Mouse (Mus musculus) adrenal gland, postnatal 4 days (tissue): ENCODE measurements around the gene Abhd10. TPM values are rescaled to one million over a fixed set of nuclear protein-coding genes. Genes with fewer than 3 reads are reported as not detected.

Experiments used
- DNase-seq, 2 experiments: peaks; one replicate each; pipeline ENCODE4 v3.0.0; 2021 to 2022; ENCODE audit warnings: low spot score in 2 of 2, mixed read lengths in 2 of 2
- total RNA-seq, 2 experiments: library from RNA; stranded (reverse); gene quantifications; 2 replicates each; pipeline ENCODE4 v1.2.3; 2021

The Abhd10 gene
- total RNA-seq, 2 experiments from 2014 or later, result 31.8 to 36.8 TPM

DNA sequence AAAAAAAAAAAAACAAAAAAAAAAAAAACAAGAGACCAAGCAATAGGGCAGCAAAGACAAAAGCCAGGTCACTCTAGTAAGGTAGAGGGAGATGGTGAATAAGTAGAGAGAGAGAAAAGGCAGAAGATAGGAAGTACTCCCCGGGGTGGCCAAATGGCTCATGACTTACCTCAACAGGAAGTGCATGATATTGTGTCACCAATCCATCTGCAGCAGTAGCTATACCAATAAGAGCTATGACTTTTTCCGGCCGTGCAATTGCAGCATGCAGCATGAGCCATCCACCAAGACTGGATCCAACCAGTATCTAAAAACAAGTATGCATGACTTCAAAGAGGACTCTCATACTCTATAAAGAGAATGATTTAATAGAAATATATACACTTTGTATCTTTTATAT is 6.0 kb downstream of the Abhd10 start:
- no peak for DNase-seq

DNA sequence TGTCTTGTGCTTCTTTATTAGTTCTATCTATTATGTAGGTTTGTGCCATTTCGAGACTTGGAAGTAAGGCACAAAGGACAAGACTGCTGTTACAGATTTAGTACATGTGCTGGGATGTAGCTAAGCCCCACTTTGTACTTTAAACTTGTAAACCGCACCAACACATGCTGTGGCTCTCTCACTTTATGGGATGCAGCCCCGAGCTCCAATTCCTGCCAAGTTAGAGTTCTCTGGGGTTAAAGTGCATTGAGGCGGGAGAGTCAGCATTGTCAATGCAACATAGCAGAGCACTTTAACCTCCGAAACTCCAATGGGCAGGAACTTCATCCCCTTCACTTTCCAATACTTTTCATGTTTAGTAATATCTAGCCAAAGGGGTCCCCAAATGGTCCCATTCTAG is 13.6 kb downstream of the Abhd10 start:
- DNase-seq, result no peak

DNA sequence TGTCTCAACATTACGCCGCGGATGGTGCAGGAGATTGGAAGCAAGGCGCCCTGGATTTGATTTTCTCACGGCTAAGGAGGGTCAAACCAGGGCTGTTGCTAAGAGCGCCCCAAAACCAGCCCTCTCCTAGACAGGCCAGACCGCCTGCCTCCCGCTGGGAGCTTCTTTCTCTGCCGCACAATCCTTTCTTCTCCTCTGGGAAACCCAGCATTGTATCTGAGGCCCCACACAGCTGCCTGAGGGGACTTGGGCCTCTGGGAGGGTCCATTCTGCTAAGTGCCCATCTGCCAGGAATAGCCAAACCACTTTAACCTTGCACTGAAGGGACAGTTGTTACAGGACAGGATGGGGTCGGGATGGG is 18.0 kb downstream of the Abhd10 start:
- no peak for DNase-seq

DNA sequence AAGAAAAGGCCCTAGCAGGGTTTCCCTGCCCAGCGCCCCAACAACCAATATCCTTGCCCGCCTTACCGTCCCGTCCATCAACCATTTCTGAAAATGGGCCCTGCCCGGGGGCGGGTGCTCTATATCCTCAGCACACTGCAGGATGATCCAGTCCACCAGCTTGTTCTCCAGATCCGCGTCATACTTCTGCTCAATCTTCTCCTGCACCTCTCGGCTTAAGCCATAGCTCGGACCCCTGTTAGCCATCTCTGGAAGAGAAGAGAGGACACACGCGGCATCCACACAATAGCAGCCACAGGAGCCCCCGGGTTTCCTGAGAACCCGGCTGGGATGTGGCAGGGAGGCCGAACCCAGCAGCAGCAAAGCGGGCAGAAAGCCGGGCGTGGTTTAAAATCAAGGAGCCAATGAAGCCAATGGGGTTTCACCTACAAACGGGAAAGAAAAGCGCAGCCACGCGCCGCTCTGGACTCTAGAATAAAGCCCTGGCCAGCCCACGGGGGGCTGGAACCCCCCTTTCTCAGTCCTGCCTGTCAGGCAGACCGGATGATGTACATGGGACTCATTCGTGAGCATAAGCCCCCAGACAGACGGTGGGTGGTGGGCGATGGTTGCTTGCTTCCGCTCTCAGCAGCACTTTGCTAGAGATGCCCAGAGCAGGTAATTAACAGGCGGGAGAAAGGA is 18.6 kb downstream of the Abhd10 start, which contains the start of gene Tagln3:
Tagln3 (minus strand) TSS at position 548 of the 681 bp plus-strand sequence.
- no peak for DNase-seq

DNA sequence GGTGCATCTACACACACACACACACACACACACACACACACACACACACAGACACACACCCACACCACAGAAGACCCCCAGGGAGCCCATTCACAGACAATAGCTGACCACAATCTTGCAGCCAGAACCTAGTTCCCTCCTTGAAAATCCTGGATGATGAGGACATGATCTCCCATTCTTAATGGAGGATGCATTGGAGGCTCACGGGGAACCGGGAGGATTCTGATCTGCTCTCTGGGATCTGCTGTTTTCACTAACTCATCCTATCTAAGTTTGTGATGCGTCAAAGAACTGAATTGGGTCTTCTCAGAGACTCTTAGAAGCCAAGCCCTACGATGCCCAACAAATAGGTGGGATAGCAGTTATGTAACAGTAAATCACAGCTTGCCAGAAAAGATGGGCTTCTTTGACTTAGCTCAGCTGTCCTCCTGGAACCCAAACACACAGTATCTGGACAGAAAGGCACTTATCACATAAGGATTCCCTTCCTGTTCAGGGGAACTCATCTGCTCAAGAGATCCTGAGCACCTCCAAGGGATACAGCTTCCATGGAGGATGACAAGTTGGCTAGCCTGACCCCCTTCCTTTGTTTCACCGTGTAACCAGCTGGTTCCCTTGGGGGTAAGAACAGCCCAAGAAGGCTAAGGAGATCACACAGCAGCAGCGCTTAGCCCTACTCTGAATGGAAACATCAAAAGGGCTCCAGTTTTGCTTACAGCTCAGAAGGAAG is 19.4 kb downstream of the Abhd10 start:
- DNase-seq, result no peak

DNA sequence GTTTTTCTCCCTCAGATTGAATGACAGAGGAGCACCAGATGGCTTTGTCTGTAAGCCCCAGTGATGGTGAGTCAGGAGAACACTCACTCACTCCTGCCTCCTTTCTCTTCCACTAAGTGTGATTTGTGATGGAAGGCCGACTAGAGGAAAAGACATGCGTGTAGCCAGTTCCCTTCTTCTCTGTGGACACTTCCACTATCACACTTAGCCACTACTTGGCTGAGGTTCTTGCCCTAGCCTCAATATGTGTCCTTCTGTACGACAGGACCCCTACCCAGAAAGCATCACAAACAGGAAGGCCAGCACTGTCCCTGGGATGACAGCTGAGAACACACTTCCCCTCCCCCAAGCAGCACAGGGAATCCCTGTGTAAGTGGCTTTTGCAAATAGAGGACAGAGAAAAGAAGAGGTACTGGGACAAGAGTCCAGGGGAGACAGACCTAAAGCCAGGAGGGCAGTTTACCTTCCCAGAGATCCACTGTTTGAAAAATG is 20.2 kb downstream of the Abhd10 start:
- DNase-seq, result no peak

DNA sequence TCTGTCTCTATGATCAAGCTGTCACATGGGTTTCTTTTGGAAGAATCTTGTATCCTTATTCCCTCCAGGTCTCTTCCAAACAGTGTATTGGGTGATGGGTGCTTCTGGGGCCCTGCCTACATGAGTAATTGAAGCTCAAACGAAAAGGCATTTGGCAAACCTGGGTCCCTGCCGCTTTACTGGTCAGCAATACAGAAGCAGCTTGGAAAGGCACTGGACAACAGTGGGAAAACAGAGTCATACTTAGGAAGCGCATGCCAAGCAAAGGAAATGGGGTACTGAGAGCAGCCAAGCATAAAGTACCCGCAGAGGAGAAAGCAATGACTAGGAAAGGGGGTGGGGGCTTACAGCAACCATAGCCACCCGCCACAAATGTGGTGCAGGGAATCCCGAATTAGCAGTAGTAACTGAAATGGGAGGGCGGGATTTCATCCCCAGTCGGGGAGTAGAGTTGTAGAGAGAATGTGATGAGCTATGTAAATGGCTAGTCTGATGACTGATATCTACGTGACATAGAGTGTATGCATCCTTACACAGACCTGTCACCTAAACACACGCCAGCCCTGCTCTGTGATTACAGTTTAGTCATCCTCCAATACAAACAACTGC is 22.6 kb downstream of the Abhd10 start:
- DNase-seq, result no peak

DNA sequence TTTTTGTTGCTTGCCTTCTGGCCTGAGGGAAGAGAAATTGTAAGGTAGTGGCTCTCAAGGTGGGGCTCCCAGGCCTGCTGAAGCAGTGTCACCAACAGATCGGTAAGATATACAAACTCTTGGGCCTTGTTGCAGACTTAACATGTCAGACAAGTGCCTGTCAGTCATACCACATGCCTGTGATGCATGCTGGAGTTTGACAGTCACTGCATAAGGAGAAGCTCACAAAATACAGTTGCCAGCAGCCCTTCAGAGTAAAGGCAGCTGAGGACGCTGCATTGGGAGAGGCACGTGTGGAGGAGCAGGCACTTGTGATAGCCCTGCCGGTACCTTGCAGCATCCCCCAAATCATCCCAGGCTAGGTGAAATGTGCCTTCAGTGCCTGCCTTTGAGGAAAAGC is 24.5 kb downstream of the Abhd10 start:
- no peak for DNase-seq

DNA sequence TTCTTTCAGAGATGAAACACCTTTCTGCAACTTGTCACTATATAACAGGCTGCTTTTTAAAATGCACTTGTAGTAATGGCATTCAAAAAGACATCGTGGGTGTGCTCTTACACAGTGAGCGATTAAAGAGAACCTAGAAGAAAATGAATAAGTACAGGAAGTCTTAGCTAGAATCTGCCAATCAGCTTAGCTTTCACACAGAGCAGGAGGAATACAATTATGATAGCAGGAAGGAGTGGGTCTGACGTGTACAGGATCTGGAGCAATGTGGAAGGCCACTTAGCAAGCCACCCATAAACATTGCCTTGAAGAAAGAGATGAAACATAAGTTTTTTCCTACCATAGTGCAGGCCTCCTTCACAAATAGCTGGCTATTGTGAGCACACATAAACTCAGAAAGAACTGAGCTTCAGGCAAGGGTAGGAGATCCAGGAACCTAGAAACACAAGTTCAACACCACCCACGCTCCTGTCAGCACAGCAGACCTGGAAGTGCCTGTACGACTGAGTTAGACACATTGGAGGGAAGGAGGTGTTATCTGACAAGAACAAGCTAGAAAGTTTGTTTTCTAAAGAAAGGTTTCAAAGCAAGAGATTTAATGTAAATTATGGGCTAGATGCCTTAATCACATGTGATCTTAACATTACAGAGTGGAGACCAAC is 28.1 kb downstream of the Abhd10 start:
- no peak for DNase-seq

DNA sequence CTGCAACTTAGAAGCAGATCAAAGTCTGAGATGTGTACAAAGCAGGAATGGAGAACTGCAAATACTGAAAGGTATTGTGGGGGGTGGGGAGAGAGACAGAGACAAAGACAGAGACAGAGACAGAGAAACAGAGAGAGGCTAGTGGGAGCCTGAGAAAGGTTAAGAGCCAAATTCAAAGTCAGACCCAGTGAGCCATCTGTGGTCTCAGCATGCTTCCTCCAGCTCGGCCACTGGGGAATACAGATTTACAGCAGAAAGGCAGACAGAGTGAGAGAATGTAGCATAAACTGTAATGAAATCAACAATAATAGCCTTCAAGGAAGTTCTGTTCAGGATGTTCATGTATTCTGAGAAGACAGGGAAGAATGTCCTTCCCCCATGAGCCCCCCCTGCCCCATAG is 28.9 kb downstream of the Abhd10 start:
- no peak for DNase-seq

DNA sequence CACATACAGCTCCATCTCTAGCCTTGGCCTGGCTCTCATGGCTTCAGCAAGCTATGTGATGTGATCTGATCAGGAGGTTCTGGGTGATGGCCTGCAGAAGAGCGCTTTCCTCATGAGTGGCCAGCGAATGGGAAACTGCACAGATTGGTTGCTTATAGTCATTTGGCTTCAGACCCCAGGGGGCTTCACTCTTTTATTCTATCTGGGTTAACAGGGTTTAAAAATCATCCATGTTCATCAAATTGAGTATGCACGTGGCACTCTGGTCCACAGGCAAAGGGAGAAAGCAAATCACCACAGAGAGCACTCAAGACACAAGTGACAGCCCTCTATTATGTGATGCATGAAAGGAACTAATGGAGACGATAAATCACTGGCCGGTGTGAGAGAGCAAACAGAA is 29.5 kb downstream of the Abhd10 start:
- DNase-seq, result no peak

DNA sequence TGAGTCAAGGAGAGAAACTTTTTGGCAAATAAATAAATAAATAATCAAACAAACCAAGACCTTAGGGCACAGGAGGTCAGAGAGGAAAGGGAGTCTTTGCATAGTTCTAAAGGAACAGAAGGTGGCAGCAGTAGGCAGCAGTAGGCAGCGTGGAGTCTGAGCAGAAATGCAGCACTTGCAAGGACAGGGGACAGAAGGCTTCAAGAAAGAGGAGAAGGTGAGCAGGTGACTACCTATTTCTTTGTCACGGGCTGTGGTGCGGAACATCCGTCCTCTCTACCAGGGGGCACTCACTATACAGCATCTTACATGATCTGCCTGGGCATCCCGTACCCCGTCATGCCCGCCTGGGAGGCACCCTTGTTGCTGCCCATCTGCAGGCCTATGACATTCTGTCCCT is 31.5 kb downstream of the Abhd10 start:
- no peak for DNase-seq

DNA sequence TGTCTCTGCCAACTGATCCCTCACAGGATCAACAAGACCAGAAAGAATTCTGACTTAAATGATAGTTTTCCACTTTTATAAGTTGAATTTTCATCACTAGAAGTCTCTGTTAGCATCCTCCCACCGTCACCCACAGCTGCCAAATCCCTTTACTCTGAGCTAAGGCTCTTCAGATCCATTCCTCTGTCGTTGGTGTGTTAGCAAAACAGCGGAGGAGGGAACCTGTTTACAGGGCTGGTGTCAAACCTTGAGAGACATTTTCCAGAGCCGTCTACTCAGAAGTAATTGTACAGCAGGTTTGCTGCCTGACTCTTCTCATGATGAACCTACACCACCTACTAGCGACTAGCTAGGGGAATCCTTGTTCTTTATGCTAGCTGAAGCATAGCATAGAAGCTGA is 43.5 kb downstream of the Abhd10 start:
- no peak for DNase-seq

DNA sequence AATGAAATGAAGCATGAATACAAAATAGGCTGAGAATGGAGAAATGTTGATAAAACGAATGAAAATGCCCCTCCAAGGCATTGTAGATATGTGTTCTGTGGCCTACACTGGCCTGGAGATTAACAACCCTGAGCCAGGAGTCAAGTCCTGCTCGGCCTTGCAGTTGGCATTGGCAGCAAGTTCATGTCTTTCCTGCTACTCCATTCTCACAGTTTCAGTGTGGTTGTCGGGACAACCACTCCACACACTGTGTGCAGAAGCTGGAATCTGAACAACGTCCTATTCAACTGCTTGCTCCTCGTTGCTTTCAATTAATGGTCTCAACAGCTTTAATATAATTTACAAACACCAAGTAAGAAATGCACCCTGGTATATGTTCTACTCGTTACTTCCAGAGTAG is 44.8 kb downstream of the Abhd10 start:
- no peak for DNase-seq

DNA sequence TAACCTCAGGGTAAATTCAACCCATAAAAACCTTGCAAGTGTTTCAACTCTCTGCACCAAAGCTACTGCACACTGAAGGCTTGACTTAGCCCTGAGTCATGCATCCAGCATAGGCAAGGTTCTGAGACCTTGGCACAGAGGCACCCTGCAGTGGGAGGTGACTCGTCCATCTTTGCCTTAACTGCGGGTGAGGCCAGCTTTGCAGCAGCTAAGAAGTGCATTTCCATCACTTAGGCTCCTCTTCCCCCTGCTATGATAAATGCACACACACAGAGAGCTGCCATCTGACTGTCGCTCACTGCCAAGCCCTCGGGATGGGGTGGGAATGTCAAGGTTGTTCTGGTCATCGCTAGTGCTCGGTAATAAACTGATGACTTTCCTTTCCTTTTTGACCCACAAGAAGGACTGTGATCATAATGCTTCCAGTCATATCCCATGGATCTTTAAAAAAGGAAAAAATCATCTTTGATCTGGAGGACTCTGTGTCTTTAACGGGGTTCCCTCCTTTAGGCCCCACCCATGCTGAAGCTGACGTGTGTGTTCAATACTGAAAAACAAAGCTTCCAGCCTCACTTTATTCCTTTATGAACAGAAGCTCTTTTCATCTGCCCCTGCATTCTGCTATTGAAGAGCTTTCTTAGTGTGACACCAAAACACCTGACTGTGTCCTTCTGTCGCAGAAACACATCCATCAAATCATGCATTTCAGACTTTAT is 47.2 kb downstream of the Abhd10 start:
- DNase-seq, result peak in 1 of 2 experiments; percentile 6

DNA sequence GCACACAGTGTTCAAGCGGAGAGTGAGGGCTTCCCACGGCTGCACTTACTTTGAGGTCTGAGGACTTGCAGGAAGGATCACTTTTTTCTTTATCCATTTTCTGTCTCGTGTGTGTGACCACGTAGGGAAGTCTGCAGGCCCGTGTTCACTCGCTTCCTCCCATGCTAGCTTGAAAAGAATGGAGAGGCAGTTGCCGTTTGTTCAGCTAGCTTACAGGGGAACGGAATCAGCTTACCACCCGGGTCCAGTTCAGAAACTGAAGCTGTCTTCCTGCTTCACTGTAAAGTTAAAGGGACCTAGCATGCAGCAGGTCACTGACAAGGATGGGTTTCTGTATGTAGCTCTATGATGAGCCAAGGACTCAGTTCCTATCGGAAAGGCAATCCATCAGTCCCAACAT is 49.2 kb downstream of the Abhd10 start, which contains the start of gene Tmprss7:
Tmprss7 (minus strand) TSS at position 101 of the 400 bp plus-strand sequence.
- no peak for DNase-seq

DNA sequence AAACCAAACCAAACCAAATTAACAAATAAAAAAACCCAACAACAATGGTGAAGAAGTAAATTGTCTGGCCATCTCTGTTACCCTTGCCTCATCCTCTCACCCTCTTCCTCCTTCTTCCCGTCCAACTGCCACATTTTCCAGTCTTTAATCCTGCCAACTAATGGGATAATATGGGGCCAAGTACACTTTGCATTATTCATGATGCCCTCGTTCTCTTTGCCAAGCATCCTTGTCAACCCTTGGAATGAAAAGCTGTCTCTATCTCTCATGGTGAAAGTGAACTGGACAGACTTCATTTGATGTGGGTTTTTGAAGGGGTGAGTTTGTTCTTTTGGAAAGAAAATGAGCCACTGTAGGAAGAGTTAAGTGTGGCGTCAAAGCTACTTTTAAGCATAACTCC is 49.9 kb downstream of the Abhd10 start:
- no peak for DNase-seq

DNA sequence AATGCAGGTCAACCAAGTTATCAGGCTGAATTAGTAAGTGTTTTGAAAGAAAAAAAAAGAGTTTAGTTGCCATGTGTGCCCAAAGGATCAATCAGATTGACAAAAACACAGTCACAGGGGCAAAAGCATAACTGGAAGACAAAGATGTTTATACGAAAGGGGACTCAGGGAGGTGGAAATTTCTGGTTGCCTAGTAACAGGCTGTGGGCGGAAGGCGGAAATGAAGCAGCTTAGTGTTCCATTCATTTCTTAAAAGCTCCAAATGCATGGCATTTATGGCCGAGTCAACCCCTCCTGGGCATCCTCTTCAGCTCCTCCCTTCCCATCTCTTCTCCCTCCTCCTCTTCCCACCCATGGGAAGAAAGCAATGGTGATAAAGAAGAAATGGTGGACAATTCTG is 52.6 kb downstream of the Abhd10 start:
- DNase-seq, result no peak

DNA sequence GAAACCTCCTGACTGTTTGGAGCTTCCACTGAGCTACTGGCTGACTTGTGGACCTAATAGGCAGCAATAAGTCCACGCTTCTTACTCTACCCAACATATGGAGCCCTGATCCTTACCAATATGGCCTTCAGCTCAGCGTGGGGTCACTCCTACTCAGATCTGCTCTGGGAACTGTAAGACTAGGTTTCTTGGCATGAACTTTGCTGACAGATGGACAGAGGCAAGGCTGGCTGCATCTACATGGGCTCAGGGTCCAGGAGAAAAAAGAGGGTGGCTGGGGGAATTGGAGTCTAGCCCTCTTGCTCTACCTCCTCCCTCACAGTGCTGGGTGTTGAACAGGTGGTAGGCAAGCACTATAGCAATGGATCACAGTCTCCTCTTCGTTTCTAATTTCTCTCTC is 55.9 kb downstream of the Abhd10 start:
- DNase-seq, result no peak

DNA sequence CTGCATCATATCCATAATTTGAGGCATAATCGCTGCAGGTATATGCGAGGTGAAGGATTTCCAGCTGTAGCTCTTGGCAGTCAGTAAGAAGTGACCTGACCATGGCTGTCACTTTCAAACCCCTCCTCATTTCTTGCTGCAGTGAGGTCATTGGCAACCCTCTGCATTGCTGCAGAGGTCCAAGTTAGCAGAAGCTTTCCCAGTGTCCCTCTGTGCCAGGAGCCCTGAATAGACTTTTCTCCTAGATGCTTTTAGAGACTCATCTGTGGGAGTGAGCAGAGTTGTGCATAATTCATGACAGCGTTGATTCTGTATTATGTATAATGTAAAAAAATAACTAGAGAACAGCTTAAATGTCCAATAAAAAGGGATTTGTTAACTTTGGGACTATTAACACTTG is 57.5 kb downstream of the Abhd10 start:
- DNase-seq, result no peak

DNA sequence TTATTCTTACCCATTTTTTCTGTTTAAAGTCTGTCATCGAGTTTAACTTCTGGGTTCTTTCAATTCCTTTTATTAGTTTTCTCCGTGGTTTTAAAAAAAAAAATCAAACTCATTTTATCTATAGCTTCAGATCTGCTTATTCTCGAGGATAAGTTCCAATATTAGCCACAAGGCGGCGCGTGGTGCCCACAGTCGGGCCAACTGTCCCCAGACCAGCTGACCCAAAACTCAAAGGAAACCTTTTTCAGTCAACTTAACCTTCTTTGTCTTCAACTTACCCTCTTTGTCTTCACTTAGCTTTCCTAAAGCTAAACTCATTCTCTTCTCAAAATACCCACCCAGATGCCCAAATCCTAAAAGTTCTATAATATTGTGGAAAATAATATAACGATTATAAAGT is 57.9 kb downstream of the Abhd10 start:
- DNase-seq, result peak; percentile 54 to 61
